Mouse (Mus musculus): ENCODE data around the gene Gm10999. TPM values are rescaled to one million over a fixed set of nuclear protein-coding genes. Genes with fewer than 3 reads are reported as not detected.
"Not testable (repeated sequence)": the region's sequence is repeated elsewhere in the genome, so short reads cannot be mapped to it uniquely, and the experiment has no call there.

Gene Gm10999
- not detected for total RNA-seq (2021)
- long read RNA-seq, experiment 1: 0 reads
- long read RNA-seq, experiment 2: 0 reads

GRCm38 (mm10) chr8:129131561-129131960 is at the start of gene Gm10999:
Gm10999 (minus strand) TSS chr8:129131661.
- no peak for DNase-seq (ENCODE audit: low spot score in 2 of 2)

GRCm38 (mm10) chr8:129133475-129133874 is 2.0 kb upstream of the Gm10999 start:
- no peak for DNase-seq (ENCODE audit: low spot score in 2 of 2)

GRCm38 (mm10) chr8:129115761-129116160 is 15.7 kb downstream of the Gm10999 start:
- DNase-seq (ENCODE audit: low spot score in 2 of 2): not testable (repeated sequence)

Other genes with a start within 250 kb of the Gm10999 start
- gene Ccdc7a, start 66.1 kb downstream of the Gm10999 start, total RNA-seq (2021): not detected
- not detected for gene Ccdc7b, start 64.5 kb downstream of the Gm10999 start, total RNA-seq (2021)
- 10 to 100 TPM in 1 of 2 experiments, 1 to 10 TPM in 1; 9.4 to 11.3 TPM for gene 2610044O15Rik8, start 102.7 kb upstream of the Gm10999 start, total RNA-seq (2021)